Comparison of ENCODE assay signal across 26 mouse cellular contexts in genomic region chr11:118223416-118224067, GRCm38 (mm10). TPM values are rescaled to one million over a fixed set of nuclear protein-coding genes. Genes with fewer than 3 reads are reported as not detected.
DNase-seq lines count a peak whose midpoint lies in the region; TF ChIP-seq lines count a peak whose summit lies in the region.
"Had no signal": no experiment of that assay in that cellular context is flagged by ENCODE, and none has a peak within 500 bp of the region (broad histone marks: within the 10 kb centered on the region; RNA-seq: fewer than 3 reads in every experiment).

No protein-coding gene starts in this region.

- WGBS in spleen, adult 2 months, result 55% methylated on average over 10 of the region's 10 CpGs

- H3K4me1 ChIP-seq in spleen, adult 2 months (ENCODE audit: control insufficient read depth, insufficient read depth, insufficient read length), result peaks cover 49% of the 10 kb centered on the region

- DNase-seq in spleen, adult 2 months (ENCODE audit: low read depth in 1 of 2, low spot score in 2 of 2), result no peak
- DNase-seq in spleen, postnatal 4 days (ENCODE audit: low spot score in 2 of 2), result no peak
- peak; percentile 21 for DNase-seq in CD4-positive helper T cell, adult 2 months (ENCODE audit: low read depth, low spot score)
- peak; percentile 61 for DNase-seq in induced T-regulatory cell, adult 2 months (ENCODE audit: low read depth)
- DNase-seq in thymus, postnatal 4 days, result peak; percentile 51
- DNase-seq in cerebellum, adult 11-12 months, result no peak
- DNase-seq: adrenal gland, postnatal 10 days; cerebellum, adult 2 months; cerebellum, postnatal 14 days; forebrain, postnatal 0 days; gastrocnemius, postnatal 14 days; heart, adult 2 months; heart, postnatal 14 days; kidney, adult 8-10 months; kidney, postnatal 10 days; layer of hippocampus, postnatal 36 days; left cerebral cortex, postnatal 4 days; liver, postnatal 0 days; lung, postnatal 36 days; right cerebral cortex, adult 18-20 months had no signal

- no peak overlapping the region for H3K4me3 ChIP-seq in spleen, adult 2 months (ENCODE audit: extremely low read depth, insufficient read depth, insufficient read length)
- H3K4me3 ChIP-seq: erythroblast, embryonic 14.5 days; heart, adult 2 months; heart, embryonic 13.5 days; hindbrain, embryonic 10.5 days; liver, embryonic 12.5 days; neural tube, embryonic 12.5 days had no signal

- TF ChIP-seq POLR2A in spleen, adult 2 months (IDR thresholded peaks at IDR 0.05; ENCODE audit: low read depth, low read length), result no peak

- H3K27me3 ChIP-seq in spleen, adult 2 months (ENCODE audit: control insufficient read depth, insufficient read depth, low read length), result no peaks in the 10 kb centered on the region
- H3K27me3 ChIP-seq: heart, embryonic 13.5 days; liver, embryonic 12.5 days; neural tube, embryonic 12.5 days had no signal

- TF ChIP-seq CTCF in spleen, adult 2 months (IDR thresholded peaks at IDR 0.05; ENCODE audit: extremely low read depth, insufficient read depth, insufficient read length, insufficient replicate concordance), result no peak

- no peaks in the 10 kb centered on the region for H3K36me3 ChIP-seq in spleen, adult 2 months (ENCODE audit: control insufficient read depth, insufficient read depth, low read length)
- H3K36me3 ChIP-seq: G1E; heart, embryonic 13.5 days; hindbrain, embryonic 10.5 days; liver, embryonic 12.5 days; neural tube, embryonic 12.5 days had no signal

- H3K27ac ChIP-seq in spleen, adult 2 months (ENCODE audit: insufficient read depth, low read length), result peak overlapping the region; percentile 37
- H3K27ac ChIP-seq: heart, embryonic 13.5 days; hindbrain, embryonic 10.5 days; liver, embryonic 12.5 days; neural tube, embryonic 12.5 days had no signal

RNA-seq across cellular contexts. Expression of gene Cyth1, which starts 24.9 kb away (rescaled TPM):
- 47.7 and 57.3 TPM in 2 replicates for polyA plus RNA-seq in spleen, adult 2 months (2012; rRNA removed)

Comparison
In these comparisons a context has a peak if more than half of its experiments do, and no peak if none do; other contexts are left out.
1. DNase-seq: peak in CD4-positive helper T cell, adult 2 months (single experiment), induced T-regulatory cell, adult 2 months (single experiment) and thymus, postnatal 4 days (single experiment); none in spleen, adult 2 months (0 of 2), spleen, postnatal 4 days (0 of 2) and cerebellum, adult 11-12 months (single experiment).